Mouse (Mus musculus): ENCODE data around the gene Rorb.
A peak's percentile ranks its signal among the peaks of the same experiment; 100 is the strongest.

Rorb gene

DNA sequence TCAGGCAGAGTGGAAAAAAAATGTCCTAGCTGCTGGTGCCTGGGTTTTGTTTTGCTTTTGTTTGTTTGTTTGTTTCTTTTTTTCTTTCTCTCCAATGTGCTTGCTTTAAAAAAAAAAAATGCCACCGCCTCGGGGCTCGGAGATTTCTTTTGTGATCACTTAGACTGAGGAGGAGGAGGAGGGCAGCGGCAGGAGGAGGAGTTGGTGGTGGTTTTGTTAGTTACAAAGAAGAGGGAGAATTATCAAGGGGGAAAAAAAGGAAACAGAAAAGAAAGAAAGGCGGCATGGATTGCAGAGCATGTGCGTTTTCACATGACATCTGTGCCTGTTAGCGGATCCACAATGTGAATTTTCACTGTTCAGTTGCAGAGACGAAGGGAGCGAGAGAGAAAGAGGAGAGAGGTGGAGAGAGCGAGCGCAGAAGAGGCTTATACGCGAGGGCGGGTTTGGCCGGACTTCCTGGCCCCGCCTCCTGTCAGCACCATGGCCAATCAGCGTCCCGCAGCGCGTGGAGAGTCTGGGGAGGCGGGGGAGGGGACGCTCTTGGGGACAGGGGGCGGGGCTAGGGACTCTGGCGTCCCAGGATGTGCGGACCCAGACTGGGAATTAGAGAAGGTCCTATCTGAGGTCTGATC lies at the start of gene Rorb:
Rorb (minus strand) TSS at position 404 of the 635 bp plus-strand sequence.
- DNase-seq (ENCODE audit: extremely low spot score, low spot score), result peak; percentile 84

DNA sequence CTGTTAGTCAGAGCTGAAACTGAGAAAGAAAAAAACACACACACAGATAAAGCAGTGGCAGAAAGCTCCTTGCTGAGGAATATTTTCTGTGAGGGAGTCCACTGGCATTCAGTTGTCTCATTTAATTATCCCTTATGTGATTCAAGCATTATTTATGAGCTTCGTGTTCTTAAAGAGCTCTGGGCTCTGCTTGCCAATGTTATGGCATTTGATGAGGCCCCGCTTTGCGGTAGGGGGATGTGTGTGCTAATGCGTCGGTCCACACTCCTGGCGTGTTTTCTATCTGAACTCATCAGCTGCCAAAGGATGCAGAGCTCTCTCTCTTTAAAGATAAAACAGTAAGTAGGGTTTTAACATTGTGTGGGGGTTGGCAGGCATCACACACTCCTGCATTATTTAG lies 37.9 kb upstream of the Rorb start:
- no peak for DNase-seq (ENCODE audit: extremely low spot score, low spot score)

DNA sequence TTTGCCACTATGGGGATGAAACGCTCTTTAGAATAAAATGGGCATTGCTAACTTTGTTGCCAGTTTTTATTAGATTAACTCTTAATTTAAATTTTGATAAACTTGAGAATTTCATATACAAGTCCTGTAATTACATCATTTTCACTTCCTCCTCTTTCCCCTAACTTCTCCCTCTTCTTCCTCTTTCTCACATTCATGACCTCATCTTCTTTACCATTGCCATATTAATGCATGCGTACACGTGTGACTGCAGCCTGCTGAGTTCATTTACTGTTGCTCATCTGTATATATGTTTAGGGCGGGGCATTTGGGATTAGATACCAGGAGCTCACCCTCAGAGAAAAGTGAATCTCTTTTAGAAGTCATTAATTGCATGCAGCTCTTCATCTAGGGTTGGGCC lies 33.5 kb upstream of the Rorb start:
- DNase-seq (ENCODE audit: extremely low spot score, low spot score), result no peak

DNA sequence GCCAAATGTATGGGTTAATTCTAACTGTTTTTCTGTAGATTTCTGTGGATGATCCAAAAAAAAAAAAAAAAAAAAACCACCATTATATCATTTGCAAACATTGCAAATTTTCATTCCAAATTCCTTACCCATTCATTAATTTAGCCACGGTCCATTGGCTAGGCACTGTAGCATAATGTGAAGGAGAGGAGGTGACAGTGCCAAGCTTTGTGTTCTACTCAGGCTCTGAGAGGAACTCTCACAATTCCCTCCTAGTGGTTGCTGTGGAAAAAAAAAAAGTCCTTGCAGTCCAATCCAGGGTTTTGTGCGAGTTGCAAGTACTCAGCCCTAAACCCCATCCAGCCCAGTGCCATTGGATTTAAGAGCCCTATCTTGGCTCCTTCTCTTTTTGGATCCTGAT lies 25.9 kb upstream of the Rorb start:
- DNase-seq (ENCODE audit: extremely low spot score, low spot score), result no peak

DNA sequence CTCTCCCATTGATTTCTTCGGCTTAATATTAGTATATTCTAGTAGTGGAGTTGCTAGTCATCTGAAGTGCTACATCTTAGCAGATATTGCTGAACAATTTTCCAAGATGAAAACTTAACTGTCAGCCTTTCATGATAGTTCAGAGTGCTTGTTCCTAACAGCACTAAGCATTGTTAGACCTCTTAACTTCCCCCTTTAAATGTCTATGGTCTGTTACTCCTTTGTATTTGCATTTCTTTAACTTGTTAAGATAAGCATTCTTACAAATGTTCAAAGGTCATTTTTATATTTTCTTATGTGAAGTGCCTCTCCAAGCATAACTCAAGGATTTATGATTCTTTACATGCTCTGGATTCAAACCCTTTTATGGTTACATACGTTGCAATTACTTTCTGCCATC lies 24.8 kb upstream of the Rorb start:
- no peak for DNase-seq (ENCODE audit: extremely low spot score, low spot score)

DNA sequence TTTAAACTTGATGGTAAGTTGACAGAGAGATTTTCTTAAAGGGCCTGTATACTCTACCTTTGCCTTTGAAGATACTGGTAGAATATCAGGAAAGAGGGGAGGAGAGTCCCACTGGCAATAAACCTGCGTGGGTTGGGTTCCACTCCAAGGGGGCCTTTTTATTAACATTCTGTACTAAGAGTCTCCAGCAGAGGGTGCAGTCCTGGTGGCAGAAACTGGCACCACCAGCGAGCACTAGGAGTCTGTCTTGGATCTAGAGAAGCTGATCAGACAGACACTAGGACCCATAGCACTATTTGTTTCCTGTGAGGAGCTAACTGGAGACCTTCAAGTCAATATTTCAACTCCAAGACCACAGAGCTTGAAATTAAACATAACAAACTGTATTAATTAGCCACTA lies 11.3 kb upstream of the Rorb start:
- no peak for DNase-seq (ENCODE audit: extremely low spot score, low spot score)

DNA sequence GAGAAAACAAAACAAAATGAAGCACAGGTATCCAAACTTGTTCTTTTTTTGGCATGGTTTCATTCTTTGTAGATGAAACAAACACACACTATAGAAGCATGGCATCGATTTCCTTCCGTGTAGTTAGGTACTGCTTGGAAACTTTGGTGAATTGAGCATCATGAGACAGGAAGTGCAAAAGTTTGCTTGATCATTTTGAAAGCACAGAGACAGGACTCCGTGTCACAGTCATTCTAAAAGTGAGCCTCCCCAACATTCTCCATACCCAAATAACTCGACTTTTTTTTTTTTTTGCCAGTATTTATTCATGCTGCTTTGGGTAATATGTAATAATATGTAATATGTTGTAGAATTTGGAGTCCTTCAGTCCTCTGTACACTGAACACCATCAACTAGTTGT lies 1.2 kb upstream of the Rorb start:
- DNase-seq (ENCODE audit: extremely low spot score, low spot score), result no peak

DNA sequence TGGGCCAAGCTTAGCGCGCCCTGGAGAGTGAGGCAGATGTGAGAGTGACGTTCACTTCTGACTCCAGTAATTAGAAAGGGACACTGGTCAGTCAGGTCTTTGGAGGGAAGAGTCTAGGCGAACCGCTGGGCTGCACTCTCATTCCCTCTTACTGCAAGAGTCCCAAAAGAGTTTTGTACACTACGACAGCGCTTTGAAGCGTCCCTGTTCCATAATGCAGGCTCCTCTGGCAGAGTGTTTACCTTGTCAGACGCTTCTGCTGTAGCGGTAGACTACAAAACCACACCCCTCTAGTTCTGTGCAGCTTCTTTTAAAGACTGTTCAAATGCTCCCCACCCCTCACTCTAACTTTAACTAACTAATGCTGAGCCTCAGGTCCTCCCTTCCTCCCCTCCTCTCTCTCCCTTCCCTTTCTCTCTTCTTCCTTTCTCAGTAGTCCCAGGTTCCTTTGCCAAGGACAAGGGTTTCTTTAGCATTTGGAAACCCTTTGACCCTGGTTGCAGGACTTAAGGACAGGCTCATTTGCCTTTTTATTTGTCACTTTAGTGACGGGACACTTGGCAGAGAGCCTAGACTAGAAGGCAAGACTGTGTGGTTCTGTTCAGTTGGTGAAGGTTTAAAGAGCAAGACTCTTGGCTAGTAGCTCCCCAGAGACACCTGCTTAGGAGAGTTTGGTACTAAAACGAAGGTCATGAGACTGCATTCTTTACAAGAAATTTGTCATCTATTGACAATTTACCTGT lies 603 bp upstream of the Rorb start:
- no peak for DNase-seq (ENCODE audit: extremely low spot score, low spot score)

DNA sequence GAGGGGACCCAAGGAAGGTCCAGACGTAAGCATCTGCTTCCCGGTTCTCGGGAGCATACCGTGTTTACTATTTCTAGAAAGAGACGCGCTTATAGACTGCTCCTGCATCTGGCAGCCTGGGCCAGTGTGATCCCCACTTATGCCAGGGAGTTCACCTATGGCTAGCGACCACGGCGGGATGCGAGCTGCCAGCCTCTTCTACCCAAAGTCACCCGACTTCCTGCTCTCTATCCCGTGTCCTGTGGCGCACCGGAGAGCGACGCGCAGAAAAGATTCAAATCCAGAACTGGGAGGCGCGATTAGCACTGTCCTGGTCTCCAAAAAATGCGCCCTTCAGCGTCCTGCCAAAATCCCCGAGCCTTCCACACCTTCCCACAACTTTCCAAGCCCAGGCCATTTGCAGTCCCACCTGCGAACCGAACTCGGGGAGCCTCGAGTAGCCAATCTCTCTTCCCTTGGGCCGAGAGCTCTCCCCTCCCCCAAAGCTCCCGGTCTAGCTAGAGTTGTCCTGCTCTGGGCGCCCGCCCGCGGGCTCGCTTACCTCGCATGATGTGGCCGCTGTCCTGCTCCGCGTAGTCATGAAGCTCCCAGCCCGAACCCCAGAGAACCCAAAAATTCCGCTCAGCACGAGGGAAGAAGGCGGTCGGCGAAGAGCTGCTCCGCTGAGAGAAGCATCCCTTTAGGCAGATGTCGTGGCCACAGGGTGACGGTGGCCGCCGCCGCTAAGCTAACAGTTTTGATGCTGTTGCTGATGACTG lies 806 bp downstream of the Rorb start:
- DNase-seq (ENCODE audit: extremely low spot score, low spot score), result peak; percentile 67

DNA sequence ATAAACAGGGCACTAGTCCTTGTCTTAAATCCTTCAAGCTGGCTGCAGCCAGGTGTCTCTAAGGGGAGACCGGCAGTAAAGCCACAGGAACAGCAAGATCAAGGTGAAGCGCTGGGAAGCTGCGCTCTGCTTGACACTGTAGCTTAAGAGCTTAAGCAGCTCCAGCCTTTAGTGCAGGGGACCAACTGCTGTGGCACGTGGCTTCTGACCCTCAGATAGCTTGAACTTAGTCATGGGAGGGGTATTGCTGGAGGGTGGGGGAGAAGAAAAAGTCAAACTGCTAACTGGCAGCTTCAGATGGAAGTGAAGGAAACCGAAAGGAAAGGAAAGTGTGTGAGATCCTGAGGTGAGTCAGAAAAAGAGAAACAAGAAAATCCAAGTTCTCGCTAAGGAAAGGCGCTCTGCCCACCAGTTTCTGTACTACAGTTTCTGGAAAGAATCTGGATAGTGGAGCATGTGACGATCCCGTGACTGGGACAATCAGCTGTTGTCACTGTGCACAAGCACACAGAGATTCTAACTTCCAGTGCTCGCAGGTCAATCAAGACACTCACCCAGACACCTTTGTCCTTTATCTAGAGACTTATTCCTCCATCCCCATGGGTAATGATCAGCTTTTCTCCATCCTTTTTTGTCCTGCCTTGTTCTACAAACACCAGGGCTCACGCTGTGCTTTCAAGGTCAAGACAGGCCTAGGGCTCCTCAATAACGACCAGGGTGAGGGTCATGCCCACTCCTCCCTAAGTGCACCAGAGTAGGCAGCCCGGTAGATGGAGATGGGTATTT lies 2.2 kb downstream of the Rorb start:
- DNase-seq (ENCODE audit: extremely low spot score, low spot score), result no peak

DNA sequence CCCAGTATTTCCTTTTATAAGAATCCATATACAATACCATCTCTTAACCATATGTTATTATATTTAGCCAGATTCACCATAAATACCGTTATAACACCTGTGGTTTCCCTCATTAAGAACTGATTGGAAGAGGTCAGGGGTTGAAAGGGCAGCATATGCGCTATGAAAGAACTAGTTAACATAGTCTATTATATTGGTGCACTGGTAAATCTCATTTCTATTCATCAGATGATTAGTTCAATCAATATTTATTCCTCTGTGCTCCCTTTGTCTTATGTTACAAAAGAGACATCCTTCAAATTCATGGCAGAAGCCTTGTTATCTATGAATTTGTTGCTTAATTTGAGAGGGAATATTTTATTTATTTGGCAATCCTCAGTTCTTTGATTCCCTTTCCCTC lies 6.4 kb downstream of the Rorb start:
- DNase-seq (ENCODE audit: extremely low spot score, low spot score), result no peak

DNA sequence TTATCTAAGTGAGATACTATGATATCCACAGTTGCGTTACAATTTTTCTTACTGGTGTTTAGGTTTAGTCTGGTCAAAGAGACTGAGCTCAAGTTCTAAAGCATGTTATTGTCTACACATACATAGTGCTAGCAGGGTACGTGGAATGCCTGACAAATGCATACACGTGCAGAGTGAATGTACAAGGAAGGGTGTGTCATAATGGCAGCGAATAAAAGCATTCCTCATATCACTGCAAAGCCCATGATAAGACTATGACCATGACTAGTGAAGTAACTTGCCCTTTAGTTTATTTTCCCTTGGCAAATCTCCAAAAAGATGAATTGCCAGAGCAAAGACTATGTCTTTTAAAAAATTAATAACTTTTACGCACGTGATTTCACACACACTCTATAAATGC lies 13.8 kb downstream of the Rorb start:
- no peak for DNase-seq (ENCODE audit: extremely low spot score, low spot score)

DNA sequence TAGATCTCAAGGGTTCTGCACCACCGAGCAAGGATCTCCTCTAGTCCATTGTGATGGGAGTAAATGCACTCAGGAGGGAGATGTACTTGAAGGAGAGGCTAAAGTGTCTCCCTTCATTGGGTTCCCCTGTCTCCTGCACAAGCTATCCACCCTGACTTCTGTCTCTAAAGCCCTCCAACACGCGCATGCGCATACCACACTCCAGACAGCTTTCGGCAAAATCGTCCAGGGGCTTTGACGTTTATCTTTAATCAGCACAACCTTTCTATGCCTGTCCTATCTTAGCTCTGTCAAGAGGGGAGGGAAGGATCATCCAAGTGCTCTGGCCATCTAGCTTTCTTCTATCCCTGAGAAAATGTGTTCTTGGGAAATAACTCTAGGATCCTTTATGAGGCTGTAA lies 21.6 kb downstream of the Rorb start:
- DNase-seq (ENCODE audit: extremely low spot score, low spot score), result no peak

DNA sequence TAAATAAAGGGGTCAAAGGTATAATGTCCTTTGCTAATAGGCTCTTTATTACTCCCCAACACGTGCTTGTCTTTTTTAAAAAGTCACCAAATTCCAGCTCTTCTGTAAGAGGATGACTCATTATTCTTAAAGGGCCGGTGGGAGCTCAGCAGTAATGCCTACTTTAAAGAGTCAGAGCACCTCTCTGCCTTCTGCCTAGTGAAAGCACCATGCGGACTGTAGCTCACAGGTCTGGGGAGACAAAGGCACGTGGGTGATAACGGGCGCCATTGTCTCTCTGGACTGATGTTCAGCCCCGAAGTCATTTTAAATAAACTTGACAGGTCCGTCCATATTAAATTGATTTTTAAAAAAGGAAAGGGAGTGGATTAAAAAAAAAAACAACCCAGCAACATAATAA lies 33.1 kb downstream of the Rorb start:
- no peak for DNase-seq (ENCODE audit: extremely low spot score, low spot score)

DNA sequence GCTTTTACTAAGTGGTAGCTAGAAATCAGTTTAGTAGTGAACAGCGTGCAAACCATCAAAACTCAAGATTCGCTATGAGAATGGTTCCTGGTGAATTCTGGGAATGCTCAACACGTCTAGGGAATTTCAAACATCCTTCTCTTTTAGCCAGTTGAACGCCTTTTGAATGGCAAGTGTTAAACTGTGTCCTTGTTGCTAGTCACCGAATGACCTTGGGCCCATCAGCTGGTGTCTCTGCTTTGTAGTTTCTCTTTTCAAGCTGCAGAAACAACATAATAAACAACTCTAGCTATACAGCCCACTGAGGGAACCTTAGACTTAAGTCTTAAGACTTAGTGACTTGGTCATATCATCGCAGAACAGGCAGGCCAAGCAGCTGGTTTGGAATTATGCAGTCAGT lies 36.2 kb downstream of the Rorb start:
- DNase-seq (ENCODE audit: extremely low spot score, low spot score), result no peak

DNA sequence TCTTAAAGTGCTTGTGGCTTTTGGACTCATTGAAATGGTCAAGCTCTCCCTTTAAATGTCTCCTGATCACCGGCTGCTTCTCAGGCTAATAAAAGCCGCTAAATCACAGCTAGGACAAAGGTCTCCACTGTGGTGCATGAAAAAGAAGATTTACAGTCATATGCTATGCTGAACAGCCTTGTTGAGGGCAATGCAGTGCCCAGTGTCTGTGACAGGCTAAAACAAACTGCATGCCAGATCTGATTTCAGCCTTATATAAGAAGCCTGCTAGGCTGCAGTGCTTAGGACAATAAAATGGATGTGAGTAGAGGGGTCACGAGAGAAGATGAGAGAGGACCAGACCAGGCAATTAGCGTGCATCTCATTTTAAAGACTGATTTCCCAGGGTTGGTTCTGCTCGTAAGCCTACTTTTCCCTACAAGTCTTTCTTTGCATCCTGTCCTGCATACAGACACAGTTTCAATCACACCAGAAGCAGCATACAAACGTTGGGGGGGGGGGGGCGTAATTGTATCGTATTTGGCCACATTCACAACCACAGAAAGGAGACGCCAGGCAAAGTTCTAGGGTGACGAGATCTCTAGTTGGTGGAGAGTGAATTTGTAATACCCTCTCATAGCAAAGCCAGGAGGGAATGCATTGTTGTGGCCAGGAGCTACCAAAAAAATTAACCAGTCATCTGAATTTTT lies 52.1 kb downstream of the Rorb start:
- DNase-seq (ENCODE audit: extremely low spot score, low spot score), result peak; percentile 16

DNA sequence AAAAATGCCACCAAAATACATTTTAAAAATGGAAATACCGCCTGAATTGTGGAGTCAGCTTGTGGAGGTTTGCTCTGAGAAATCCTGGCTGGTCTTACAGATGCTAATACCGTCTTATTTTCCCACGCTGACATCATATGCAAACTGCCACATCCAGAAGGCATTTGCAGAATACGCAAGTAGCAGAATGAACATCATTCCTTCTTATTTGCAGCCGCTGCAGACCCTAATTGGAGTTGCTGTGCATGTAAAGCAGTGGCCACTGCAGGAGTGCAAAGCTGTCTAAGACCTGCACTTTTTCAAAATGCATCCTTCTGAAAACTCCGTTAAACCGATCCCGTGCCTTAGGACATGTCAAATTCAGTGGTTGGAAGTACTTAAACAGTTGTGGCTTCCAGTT lies 52.8 kb downstream of the Rorb start:
- DNase-seq (ENCODE audit: extremely low spot score, low spot score), result no peak

DNA sequence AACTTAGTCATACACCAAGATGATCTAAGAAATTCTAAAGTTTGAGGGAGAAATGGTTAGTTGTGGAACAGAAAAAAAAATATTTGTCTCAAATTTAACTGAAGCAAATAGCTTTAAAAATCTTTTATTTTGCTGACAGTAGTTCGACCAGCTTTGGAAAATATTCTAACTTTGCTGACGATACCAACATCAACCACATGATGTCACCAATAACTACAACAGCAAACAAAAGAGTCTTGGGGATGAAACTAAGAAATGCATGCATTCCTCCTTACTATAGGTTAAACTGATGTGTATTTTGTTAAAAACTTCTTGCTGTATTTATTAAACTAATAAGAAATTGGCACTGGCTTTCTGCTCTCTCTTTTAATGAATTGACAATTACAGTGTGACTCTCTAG lies 67.9 kb downstream of the Rorb start:
- DNase-seq (ENCODE audit: extremely low spot score, low spot score), result no peak

DNA sequence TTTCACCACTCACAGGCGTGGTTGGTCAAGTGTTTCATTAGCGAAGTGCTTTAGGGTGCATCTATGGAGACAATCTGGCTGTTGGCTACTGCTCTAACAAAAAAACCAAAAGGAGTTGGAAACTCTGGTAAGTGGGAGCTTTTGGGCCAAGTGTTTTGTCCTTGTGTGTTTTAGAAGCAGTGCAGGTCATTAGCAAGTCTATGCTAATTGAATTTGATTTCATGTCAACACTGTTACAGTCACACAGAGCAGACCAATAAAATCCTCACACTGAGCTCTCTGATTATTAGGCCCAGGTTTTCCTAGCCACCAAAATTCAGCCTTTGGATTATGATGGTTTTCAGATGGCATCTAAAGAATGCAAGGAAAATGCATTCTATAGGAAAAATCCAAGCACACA lies 70.2 kb downstream of the Rorb start:
- DNase-seq (ENCODE audit: extremely low spot score, low spot score), result no peak

DNA sequence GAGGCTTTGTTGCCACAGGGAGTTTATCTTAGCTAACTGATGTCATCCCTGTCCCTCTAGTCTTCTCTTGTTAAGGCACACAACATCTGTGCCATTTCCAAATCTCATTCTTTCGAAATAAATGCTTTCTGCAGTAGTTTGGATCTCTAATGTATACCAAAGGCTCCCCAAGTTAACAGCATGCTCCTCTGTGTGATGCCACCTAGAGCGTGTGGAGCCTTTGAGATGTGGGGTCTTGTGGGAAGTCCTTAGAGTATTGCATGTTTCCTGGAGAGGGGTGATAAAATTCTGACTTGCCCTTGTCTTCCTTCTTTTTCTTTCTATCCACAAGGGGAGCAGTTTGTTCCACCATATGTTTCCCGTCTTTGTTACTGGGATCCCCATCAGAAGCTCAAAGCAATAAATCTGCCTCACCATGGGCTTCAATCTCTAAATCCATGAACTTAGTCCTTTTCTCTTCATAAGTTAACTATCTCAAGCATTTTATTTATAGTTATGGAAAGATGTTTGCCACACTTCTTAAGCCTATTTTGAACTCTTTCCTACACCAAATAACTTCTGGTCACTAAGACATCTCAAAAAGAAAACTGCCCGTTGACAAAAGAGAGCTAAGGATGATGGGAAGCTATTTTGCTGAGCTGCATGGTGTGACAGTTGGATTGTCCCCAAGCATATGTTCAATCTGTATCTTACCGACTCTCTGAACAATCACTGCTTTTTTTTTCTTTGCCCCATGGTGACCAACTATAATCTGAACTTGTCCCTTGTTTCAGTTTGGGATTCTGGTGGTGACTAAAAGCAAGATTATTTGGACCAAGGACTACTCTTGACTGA lies 76.3 kb downstream of the Rorb start:
- no peak for DNase-seq (ENCODE audit: extremely low spot score, low spot score)
